Mouse (Mus musculus) brain, embryonic 14.5 days (tissue): ENCODE results near the gene Zmynd8. TPM values are rescaled to one million over a fixed set of nuclear protein-coding genes. Genes with fewer than 3 reads are reported as not detected.

Experiments
- DNase-seq: peaks from one replicate; pipeline ENCODE4 v3.0.0-alpha.2; 2011; ENCODE audit warnings: low read depth
- CTCF ChIP-seq: fragments of 200-500 bp; IDR thresholded peaks from 2 replicates; pipeline ENCODE4 v1.5.1; 2012; ENCODE audit warnings: inconsistent platforms, mild to moderate bottlenecking, moderate library complexity, borderline replicate concordance; ENCODE audit not compliant: insufficient read depth, insufficient read length; ENCODE audit errors: extremely low read depth
- POLR2A ChIP-seq: fragments of 200-500 bp; IDR thresholded peaks from 2 replicates; pipeline ENCODE4 v1.6.1; 2012; ENCODE audit warnings: mild to moderate bottlenecking, inconsistent platforms, borderline replicate concordance; ENCODE audit not compliant: poor library complexity, insufficient read depth, insufficient read length, severe bottlenecking; ENCODE audit errors: extremely low read depth
- polyA plus RNA-seq: library from polyadenylated mRNA; depleted of rRNA; stranded (reverse); fragments of >200 nt; gene quantifications from 2 replicates; pipeline ENCODE4 v1.2.3, GENCODE M21; 2012

The Zmynd8 gene
- polyA plus RNA-seq, 1 experiment, result 75.8 TPM

DNA sequence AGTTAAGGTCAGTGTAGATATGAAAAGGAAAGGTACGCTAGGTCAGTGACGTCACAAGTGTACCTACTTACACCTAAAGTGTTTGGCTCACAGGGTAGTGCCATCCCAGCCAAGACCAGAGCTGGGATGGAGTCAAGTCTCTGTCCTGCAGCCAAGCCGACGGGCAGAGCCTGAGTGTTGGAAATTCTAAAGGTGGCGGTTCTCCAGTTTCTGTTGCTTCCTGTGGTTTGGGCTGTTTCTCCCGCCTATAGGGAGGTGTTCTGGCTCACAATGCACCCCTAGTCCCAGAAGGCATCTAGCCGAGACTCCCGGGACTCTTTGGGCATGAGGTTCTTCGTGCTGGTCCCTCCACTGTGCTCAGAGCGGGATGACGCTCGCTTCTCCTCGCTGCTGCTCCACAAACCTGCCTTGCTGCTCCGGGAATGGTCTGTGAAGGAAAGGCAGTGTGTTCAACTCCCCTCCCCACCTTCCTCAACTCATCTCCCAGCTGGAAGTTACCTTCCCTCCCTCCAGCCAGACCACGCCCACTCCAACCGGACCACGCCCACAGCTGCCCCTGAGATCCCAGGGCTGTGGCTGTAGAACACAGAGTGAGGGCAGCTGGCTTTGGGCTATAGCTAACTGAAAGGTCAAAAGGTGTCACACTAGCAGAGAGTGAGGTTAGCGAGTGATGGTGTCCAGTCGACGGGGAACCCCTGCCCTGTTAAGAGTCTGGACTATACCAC lies 113.3 kb downstream of the Zmynd8 start:
- TF ChIP-seq CTCF, result no peak
- TF ChIP-seq POLR2A, result no peak
- DNase-seq, result no peak

DNA sequence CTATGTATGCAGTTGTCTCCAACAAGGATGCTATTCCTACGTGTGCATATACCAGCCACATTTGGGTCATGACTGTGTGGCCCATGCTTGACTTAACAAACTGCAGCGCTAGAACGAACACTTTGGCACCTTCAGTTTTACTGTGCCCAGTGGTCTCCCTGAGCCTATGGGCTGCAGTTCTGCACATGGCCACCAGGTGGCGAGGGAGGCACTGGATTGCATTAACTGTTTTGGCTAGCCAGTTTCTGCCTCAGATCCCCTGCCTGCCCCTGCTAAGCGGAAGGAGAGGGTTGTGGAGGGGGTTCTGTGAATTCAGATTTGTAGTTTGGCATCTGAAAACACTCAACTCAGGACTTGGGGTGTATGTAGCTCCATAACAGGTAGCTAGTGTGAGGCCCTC lies 116.5 kb downstream of the Zmynd8 start:
- DNase-seq, result peak; percentile 83
- no peak for TF ChIP-seq POLR2A
- TF ChIP-seq CTCF, result peak; percentile 99

DNA sequence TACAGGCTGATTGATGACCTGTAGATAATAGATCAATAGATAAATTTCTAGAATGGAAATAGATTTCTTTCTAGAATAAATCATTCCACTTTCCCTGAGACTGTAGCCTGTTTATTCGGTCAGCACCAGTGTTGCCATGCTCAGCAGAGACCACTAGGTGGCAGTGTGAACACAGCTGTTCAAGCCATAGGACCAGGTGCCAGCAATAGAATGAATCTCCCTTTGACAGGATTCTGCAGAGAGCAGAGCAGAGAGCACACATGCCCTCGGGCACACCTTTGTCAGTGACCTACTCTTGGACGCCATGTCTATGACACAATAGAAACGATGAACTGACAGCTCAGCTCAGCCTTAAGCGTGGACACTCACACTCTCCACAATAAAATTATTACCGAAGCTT lies 119.9 kb downstream of the Zmynd8 start:
- DNase-seq, result peak; percentile 92
- peak; percentile 88 for TF ChIP-seq CTCF
- TF ChIP-seq POLR2A, result no peak

DNA sequence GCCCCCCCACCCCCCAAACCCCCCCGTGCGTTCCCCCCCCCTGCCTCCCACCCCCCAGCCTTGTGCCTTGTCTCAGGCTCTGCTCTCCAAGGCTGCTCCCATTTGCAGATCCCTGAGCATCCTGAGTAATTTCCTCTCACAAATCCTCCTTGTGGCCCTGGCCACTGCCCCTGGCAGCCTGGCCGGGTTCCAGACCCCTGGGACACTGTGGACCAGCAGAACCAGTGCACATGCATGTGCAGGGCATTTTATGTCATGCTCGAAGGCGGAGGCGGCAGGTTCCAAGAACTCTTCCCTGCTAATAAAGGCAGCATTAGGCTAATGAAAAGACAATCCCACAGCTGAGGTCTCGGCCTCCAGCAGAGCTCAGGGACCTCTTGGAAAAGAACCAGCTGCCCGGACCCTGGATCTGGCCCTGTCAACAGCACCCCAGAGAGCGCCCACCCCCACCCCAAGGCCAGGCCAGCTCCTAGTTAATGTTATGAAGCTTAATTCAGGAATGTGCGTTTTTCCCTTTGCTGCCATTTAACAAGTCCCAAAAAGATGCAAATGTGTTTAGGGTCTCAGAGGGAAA lies 129.4 kb downstream of the Zmynd8 start:
- peak; percentile 66 for DNase-seq
- TF ChIP-seq CTCF (no peak), POLR2A (no peak)

DNA sequence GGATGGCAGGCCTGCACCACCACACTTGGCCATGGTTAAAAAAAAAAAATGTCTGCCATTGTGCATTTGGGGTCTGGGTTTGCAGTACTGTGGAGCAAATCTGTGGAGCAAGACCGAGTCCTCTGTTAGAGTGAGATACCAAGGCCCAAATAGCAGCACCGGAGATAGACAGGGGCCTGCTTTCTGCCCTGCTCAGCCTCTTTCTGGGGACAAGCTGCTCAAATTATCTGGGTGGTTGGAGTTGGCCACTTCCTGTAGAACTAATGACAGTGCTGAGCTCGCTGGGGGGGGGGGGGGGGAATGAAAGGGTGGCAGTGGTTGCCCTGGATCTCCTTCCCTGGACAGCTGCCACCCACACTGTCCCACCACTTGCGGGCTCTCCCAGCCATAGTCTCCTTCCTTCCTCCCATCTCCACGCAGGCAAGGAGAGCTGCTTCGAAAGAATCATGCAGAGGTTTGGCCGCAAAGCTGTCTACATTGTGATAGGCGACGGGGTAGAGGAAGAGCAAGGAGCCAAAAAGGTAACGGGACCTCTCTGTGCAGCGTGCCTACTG lies 129.9 kb downstream of the Zmynd8 start:
- no peak for DNase-seq
- TF ChIP-seq POLR2A (no peak), CTCF (no peak)

DNA sequence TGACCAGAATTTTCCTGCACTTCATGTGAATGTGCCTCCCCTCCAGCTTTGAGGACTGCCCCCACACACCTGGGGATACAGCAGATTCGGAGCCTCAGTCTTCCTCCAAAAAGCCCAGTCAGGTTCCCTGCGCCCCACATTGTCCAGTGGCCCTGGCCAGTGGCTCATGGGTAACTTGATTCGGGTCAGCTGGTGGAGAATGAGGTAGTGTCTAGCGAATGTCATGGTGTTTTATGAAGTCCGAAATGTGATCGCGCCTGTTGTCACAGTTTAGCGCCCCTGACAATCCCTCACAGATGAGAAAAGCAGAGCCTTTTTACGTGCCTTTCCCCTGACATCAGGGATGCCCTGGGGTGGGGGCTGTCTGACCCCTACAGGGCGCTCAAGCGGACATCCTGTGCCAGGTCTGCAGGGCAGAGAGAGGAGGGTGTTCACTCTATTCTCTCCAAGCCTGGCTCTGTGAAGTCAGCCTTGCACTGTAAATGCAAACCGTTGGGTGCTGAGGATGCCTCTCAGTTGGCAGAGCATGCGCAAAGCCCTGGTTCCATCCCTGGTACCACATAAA lies 139.3 kb downstream of the Zmynd8 start:
- DNase-seq, result no peak
- no peak for TF ChIP-seq POLR2A
- no peak for TF ChIP-seq CTCF

DNA sequence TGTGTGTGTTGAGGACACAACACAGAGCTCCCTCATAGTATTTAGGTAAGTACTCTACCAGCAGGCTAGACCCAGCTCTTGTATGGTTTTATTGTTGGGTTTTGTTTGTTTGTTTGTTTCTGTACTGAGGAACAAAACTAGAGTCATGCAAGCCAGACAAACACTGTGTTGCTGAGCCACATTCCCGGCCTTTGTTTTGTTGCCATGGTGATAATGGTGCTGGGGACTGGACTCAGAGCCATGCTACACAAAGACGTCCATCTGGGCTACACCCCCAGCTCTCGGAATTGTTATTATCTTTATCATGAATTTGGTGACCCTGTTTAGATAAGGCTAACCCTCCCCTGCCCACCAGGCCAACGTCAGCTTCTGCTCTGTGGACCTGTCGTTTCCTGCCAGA lies 140.3 kb downstream of the Zmynd8 start:
- peak; percentile 82 for DNase-seq
- TF ChIP-seq POLR2A (no peak), CTCF (no peak)

DNA sequence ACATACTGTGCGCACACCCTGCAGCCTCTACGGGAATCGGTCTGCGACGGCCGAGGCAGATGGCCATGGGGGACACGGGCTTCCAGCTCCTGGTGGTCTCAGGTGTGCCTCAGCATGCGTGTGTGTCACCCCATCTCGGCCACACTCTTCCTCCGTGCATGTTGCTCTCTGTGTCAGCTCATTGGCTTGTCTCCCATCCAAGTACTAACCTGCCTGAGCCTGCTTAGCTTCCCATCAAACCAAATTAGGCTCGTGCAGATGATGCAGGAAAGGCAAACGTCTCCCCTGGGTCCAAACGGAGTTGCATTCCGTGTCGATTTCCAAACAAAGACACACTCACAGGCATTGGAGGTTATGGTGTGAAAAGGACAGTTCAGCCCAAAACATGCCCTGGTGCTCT lies 141.0 kb downstream of the Zmynd8 start:
- TF ChIP-seq POLR2A (no peak), CTCF (no peak)
- DNase-seq, result peak; percentile 54

DNA sequence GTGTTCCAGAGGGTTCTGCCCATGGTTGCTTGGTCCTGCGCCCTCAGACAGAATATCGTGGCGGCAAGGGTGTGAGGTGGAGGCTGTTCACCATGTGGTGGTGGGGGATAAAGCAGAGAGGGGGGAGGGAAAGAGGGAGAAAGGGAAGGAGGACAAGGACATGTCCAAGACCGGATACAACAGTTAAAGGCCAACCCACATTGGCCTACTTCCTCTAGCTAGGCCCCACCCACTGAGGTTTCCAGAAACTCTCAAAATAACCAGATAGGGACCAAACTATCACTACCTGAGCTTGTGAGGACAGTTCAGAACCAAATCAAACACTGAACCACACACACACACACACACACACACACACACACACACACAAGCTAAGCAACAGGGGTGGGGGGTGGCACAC lies 146.1 kb downstream of the Zmynd8 start:
- no peak for TF ChIP-seq CTCF
- TF ChIP-seq POLR2A, result no peak
- no peak for DNase-seq

DNA sequence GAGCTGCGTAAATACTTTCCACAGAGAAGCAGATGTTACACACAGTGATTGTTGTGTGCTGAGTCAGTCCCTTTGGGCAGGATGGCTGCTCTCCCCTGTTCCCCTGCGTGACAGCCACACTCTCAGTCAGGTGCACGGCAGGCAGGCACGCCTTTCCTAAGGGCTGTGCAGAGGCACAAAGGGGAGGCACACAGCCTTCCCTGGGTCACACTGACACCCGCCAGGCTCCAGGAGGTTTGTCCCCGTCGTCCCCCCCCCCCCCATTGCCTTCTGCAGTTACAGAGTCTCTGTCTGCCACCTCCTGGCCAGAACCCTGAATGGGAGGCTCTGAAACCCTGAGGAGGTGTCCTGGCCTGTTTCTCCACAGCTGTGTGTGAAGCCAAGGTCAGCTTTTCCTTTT lies 147.7 kb downstream of the Zmynd8 start:
- DNase-seq, result peak; percentile 42
- no peak for TF ChIP-seq POLR2A
- TF ChIP-seq CTCF, result peak; percentile 48

DNA sequence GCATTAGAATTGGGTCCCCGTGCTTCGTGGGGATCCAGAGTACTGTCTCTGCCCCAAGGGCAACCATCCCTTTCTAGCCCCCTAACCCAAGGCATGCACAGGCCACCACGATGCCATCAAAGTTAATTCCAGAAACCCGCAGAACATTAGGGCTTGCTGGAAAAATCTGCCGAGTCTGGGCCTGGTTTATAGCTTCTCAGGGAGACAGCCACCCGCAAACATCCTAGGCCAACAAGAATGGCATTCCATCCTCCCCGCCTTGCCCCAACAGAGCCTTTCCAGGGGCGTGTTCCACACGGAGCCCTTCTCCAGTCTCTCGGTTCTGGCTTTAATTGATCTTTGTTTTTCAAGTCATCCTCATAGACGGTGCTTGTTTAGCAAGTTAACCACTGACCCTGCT lies 150.4 kb downstream of the Zmynd8 start:
- no peak for TF ChIP-seq CTCF
- TF ChIP-seq POLR2A, result no peak
- DNase-seq, result no peak

DNA sequence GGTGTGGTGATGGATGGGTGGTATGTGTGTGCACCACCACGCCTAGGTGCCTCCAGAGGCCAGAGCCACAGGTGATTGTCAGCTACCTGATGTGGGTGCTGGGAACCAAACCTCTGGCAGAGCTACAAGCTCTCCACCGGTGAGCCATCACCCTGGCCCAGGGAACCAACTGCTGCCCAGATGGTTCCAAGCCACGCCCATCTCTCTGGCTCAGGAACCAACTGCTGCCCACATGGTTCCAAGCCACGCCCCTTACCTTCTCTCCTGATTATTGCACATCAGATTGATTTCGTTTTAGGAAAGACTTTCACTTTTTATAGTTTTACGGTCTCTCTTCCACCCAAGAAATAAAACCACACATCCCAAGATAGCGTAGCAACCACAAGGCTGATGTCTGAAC lies 150.8 kb downstream of the Zmynd8 start:
- DNase-seq, result peak; percentile 23
- no peak for TF ChIP-seq CTCF
- TF ChIP-seq POLR2A, result no peak
